Mouse (Mus musculus) regulatory T cell (primary cell): Measurements from ENCODE around the gene Nrarp.

Source experiments
- in situ Hi-C: fragments of 300-600 bp; cut with MboI, MseI; formaldehyde crosslinking; loops from one replicate; pipeline ENCODE4 v1.15.1; 2025; ENCODE audit warnings: high pct_unique_total_duplicates

Nrarp gene

DNA sequence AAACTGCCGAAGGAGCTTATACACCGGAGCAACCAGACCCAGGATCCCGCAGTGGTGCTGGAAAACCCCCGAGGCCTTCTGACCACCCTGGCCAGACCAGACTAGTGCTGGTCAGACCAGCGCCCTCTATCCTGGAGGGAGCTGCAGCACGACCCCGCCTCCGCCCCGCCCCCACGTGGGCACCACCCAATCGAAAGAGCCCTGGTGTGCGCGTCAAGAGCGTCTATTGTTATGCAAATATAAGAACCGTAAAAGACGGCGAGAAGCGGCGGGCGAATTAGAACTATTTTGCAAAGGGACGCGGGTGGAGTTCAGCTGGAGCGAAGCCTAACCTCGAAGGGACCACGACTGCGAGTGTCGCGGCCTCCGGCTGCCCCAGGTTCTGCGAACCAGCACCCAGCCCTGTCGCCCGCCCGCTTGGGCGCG is at the start of gene Nrarp:
TSS of gene Nrarp (plus strand) at position 281 of the 426 bp plus-strand sequence.
- in situ Hi-C loops, result no loop called here

DNA sequence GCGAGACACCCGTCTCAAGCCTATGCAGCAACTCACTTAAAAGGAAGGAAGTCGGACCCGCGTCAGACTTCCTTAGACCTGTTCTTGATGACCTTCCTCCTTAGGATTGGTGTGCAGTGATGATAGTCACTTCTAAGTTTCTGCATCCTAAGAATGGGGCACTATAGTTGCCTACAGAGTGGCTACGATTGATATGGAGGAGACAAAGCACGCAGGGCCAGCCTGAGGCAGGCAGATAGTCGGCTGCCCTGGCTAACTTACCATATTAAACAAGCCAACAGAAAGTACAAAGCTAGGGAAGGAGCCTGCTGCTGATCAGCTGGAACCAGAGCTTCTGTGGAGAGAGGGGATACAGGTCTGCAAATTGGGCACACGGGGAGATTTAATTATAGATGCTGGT is 49.0 kb upstream of the Nrarp start:
- in situ Hi-C loops, result no loop called here

DNA sequence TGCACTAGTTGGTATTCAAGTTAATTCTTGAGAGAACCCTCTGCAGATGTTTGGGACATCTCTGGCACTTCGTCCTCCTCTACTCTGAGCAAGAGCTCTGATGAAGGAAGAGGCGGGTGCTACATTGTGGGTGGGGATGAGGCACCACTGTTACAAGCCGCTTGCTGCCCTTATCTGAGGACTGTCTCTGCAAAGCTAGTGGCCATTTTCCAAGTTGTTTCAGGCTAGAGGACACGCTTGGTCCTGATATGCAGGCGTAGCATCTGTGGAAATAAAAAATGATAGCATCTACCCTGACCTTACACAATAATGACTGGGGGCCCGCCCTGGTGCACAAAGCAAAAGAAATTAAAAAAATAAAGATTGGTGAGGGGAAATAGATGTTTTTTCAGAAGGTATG is 42.7 kb upstream of the Nrarp start:
- in situ Hi-C loops, result no loop called here

DNA sequence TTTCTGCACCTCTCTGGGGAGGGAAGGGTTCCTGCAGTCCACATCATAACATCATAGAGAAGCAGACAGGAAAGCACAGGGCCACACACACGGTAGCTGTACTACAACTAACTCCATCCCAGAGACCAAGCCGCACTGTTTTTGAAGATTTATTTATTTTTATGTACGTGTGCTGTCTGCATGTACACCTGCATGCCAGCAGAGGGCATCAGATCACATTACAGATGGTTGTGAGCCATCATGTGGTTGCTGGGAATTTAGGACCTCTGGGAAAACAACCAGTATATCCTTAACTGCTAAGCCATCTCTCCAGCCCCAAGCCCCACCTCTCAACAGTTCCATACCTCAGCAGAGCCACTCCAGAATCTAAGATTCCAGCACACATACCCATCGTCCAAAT is 39.4 kb upstream of the Nrarp start:
- in situ Hi-C loops, result no loop called here

DNA sequence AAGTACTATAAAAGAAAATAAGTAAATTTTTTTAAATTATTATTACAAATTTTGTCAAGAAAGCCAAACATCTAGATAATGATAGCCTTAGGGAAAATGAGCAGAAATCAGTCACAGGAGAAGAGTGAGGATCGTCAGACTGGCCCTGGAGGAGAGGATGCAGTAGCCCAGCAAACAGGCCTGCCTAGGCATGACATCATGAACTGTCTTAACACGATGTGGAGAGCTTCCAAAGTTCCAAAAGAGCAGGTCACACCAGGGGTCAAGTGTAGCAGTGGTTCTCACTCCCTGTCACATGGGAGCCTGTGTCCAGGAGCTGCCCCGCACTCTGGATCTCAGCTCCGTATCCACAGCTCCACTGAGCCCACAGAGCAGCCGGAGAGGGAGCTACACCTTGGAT is 38.6 kb upstream of the Nrarp start:
- in situ Hi-C loops, result no loop called here

DNA sequence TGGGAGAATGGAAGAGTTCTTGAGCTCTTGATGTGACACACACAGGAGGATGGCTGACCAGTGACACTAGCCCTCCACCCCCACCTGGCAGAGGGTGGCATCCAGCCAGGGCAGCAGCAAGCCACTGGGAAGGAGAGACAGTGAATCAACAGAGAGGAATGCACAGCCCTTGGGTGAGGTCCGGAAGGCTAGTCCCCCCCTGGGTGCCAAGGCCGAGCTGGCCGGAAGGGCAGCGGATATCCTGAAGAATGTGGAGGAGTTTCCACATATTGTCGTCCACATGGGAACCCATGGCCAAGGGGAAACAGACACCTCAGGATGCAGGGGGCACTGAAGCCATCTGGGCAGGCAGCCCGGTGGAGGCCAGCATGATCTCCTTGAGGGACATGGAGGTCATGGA is 35.2 kb upstream of the Nrarp start:
- in situ Hi-C loops, result no loop called here

DNA sequence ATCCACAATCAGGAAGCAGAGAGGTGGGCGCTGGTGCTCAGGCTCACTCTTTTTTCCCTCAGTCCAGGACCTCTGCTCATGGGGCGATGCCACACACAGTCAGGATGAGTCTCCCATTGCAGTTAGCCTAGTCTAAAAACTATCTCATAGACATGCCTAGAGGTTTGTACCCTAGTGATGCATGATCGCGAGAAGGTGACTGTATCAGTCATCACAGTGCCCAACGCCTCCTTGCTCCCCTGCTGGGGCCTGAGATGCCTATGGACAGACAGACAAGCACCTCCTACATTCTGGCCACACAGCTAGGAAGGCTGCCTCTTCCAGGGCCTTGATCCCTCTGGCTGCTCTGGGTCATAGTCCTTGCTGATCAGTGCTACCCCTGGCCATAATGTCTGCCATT is 33.2 kb upstream of the Nrarp start:
- in situ Hi-C loops, result no loop called here

DNA sequence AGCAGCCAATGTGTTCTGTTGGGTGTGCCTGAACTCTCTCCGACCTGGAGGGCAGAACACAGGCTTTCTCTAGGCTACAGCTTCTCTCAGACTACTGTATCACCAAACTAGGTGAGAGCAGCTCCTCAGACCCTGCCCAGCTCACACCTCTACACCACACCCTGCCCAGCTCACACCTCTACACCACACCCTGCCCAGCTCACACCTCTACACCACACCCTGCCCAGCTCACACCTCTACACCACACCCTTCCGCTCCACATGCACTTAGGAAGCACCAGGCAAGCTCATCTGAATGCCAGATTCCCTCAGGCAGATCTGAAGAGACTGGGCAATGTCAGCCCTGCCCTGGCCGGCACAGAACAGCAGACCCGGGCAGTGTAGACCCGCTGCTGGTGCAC is 32.7 kb upstream of the Nrarp start:
- in situ Hi-C loops, result no loop called here

DNA sequence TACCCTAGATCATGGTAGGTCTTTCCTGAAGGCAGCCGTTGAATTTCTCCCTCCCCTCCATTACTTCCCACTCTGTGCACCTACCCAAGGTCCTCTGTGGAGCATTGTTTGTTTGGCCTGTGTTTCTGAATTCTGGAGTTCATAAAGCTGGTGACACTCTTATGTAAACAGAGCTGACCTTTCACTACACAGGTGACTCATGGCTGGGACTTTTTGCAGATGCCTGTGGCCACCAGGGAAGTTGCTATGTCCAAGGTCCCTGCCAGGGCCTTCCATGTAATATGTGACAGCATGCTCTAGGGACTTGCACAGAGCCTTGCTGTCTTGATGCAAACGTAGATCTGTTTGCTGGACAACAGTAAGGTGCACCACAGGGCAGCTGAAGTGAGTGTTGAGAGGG is 30.9 kb upstream of the Nrarp start:
- in situ Hi-C loops, result no loop called here

DNA sequence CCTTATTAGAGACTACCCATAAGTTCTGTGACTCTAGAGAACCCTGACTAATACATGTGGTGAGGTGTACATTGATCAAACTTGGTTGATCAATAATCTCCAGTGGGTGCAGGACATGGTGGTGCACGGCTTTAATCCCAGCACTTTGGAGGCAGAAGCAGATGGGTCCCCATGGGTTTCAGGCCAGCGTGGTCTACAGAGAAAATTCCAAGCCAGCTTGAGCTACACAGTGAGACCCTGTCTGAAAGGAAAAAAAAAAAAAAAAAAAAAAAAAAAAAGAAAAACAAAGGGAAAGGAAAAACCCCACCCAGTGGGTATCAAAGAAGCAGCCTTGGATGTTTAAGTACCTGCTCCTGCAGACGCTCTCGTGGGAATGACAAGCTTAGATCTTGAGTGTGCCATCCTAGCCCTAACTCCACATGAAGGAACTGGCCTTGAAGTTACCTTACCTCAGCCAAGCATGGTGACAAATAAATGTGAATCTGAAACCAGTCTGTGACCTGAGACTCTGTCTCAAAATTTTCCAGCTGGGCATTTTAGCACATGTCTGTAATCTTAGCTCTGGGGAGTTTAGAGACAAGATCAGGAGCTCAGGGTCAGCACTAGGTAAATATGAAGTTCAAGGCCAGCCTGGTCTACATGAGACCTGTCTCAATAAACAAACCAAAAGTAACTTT is 29.1 kb upstream of the Nrarp start:
- in situ Hi-C loops, result no loop called here

DNA sequence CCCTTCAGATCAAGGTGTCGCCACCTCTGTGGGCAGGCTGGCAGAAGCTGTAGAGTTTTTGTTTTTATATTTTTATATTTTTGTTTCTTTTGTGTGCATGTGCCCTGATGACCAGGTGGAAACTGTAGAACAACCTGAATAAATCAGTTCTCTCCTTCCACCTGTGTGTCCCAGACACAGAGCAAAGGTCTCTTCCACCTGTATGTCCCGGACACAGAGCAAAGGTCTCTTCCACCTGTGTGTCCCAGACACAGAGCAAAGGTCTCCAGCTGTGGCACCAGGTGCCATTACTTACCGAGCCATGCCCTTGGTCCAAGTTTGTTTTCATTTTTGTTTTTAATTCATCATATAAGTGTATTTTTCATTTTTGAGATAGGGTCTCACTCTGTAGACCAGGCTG is 24.4 kb upstream of the Nrarp start:
- in situ Hi-C loops, result no loop called here

DNA sequence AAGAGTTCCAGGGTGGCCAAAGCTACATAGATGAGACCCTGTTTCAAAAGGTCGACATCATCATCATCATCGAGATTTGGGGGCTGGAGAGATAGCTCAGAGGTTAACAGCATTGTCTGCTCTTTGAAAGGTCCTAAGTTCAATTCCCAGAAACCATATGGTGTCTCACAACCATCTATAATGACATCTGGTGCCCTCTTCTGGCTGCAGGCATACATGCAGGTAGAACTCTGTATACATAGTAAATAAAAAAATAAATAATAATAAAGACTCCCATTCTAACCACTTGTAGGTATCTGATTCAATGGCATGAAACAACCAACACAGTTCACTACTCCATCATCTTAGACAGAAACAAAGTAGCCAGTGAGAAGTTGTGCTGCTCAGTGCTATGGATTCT is 23.6 kb upstream of the Nrarp start:
- in situ Hi-C loops, result no loop called here

DNA sequence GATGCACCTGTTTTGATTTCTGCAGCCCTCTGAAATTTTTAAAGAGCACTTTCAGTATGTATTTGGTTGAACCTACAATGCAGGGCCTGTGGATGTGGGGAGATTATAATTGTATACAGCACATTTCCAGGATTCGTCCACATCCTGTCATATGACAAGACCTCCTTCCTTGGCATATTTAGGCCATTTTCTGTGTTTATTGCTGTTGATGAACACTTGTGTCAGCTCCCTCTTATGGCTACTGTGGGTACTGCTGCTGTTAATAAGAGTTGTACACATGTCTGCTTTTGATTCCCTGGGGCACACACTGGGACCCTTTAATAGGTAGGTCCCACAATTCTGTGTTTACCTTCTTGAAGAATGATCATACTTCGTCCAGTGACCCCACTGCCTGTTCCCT is 22.9 kb upstream of the Nrarp start:
- in situ Hi-C loops, result no loop called here

DNA sequence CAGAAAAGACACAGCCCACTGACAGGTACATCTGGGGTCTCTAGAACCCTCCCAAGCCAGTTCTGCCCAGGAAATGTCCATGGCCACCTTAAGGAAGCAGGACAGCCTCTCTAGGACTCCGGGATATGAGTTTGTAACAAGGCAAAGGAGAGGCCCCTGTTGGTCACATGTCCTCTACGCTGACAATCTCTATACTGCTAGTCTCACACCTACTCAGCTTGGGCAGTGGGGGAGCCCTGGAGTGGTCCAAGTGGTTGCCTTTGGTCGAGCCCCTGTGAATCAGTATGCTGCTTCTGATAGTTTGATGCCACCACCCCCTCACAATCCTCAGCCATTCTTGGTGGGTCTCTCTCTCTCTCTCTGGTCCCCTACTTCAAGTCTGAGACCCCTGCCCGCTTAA is 13.1 kb upstream of the Nrarp start:
- in situ Hi-C loops, result no loop called here

DNA sequence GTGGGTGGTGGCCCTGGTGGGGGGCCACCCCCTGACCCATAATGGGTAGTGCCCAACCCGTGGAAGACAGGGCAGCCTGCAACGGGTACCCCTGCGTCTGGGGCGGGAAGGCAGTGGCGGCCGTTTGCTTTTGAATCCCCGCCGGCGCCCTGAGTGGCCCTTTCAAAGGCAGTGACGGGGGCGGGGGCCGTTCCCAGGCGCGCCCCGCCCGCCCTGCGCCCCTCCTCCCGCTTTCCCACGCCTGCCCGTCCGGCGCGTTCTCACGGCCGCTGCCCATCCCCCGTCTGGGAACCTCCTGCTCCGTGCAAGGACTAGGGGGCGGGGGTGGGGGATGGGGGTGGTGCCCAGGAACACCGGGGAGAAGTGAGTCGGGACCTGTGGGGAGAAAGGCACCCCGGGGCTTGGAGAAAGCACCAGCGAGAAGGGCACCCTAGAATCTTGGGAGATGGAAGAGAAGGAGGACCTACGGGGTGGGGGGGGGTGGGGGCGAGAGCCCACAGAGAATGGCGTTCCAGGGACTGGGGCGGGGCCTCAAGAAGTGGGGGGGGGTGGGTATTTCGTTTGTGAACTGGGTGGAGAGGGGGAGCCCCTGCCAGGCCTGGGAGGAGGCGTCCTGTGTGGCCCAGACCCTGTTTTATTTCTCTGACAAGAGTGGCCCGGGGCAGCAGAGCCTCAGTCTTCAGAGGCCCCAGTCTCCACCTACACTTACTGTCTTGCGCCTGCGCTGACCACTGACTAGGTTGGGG is 12.5 kb upstream of the Nrarp start:
- in situ Hi-C loops, result no loop called here

DNA sequence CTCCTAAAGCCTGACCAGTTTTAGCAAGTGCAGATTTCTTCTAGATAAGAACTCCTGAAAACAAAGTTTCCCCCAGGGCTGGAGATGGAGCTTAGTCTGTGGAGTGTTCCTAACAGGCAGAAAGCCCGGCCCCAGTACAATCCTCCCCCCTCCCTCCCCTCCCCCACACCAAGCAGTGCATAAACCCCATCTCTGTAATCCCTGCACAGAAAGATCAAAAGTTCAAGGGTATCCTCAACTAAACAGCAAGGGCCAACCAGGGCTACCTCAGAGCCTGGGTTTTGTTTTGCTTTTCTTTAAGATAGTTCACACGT is 11.9 kb upstream of the Nrarp start:
- in situ Hi-C loops, result no loop called here

DNA sequence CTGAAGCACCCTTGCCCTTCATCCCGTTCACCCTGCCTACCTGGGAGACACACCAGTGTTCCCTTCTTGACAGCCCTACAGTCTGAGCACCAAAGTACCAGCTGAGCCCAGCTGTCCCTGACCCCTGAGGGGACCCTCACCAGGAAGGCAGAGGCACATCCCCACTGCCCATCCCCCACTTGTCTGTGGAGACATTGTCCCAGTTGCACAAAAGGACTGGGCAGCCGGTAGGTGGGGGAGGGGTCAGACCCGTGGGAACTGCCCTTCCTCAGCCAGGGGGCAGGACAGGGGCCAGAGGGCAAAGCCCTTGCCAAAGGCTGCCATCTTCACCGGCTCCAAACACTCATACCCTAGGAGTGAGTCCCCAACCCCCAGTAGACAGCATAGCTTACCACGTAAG is 10.8 kb upstream of the Nrarp start:
- in situ Hi-C loops, result no loop called here

DNA sequence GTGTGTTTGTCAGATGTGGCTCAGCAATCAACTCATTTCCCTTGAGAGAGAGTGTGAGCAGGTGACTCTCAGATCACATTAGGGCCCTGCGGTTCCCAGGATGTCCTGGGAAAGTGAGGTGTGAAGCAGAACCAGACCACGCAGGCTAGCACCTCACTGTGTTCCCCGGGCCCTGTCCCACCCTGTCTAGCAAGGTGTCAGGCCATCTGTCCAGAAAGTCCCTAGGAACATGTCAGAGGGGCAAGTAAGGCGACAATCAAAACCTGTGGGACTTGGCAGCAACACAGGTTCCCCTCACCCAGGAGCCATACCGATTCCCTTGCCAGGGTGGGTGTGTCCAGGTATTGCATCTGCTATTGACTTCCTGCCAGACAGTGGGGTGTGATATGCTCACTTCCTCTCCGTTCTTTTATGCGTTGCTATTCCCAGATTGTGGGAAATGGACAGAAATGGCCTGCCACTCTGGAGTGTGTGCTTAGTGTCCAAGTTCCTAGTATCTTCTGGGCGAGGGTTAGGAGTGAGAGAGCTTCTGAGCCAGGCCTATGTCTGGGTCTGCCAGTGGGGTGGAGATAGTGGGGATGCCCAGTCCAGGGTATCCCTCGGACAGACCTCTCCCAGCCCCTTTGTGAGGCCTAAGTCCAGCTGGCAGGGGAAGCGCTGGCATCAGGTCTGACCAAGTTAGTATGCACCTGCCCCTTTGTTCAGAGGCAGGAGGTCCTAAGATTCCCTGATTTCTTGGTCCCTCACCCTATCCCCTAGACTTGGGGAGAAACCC is 10.0 kb upstream of the Nrarp start:
- in situ Hi-C loops, result no loop called here

DNA sequence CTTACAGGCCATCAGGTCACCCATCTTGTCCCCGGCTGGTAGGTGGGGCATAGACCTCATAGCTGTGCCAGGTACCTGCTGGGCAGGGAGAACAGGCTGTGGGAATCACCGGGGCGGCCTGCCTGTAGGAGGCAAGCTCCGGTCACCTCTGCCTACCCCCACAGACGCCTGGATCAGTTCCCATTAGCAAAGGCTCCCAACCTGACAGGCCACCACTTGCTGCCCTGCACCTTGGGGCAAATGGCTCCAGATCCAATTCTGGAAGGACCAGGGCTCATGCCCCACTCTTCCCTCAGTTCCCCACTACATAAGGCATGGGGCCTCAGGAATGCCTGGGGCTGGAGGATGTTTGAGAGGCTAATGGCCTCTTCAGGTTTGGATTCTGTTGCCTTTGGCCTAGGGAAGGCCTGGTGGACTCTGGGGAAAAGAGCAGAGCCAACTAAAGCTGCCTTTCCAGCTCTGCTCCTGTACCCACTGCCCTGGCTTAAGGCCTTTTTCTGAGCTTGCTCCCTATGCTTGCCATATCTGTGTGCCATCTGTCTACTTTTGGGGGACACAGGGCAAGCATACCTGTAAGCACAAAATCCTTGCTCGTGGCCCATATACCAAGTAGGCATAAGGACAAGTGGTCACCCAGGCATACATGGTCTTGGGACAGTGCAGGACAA is 9.3 kb upstream of the Nrarp start:
- in situ Hi-C loops, result no loop called here

DNA sequence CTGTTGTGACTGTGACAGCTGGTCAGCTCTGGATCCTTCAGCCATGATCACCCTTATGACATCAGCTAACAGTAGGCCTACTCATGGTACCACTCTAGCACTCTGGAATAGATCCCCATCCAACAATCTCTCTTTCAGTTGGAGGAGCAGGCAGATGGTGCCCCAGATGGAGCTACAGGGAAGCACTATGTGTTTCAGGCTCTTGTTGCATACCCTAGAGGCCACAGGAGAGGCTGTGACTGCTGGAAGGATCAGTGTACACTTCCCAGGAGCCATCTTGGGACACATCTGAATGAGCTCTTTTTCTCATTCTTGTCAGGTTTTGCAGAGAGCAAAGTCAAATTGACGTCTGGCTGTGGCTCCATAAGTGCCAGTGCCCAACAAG is 8.8 kb upstream of the Nrarp start:
- in situ Hi-C loops, result no loop called here

DNA sequence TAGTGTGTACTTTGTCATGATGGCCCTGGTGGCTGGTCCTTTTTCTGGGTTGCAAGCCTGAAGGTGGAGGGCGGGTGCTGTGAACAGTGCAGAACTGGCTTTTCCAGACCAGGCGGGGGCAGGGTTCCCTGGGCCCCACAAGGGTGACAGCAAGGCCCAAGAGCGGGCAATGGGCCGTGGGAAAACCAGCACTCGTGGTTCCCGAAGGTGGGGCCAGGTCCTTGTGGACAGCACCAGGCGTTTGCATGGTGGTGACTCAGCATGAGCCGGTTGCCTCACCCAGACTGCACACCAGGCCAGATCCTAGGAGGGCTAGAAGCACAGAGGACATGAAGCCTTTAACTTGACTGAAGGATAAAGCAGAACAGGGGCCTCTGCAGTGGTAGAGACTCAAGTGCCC is 7.9 kb upstream of the Nrarp start:
- in situ Hi-C loops, result no loop called here

DNA sequence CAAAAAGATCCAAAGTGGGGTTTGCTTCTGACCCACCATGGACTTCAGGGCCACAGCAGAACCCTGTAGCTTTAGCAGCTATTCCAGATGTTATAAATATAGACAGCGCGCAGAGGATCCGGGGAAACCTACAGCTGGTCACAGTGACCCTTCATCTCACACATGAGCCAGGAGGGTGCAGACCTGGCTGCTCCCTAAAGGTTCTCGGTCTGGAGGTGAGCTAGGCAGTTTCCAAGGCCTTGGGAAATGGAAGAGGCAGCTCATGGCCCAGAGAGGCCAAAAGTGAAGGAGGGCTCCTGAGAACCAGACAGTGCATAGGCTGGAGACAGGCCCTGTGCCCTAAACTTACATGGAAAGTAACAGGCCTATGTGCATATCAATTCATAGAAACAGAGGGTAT is 6.7 kb upstream of the Nrarp start:
- in situ Hi-C loops, result no loop called here
